Mouse (Mus musculus): Measurements from ENCODE around the gene Dhx32. TPM values are rescaled to one million over a fixed set of nuclear protein-coding genes. Genes with fewer than 3 reads are reported as not detected.

The Dhx32 gene
- 30.5 TPM for polyA plus RNA-seq (2015; fragmentation: Illumina TruSeq; extraction: RNeasy Lipid Tissue Mini Kit (QIAGEN cat#74804); ENCODE audit: low read depth, low replicate concordance)

DNA sequence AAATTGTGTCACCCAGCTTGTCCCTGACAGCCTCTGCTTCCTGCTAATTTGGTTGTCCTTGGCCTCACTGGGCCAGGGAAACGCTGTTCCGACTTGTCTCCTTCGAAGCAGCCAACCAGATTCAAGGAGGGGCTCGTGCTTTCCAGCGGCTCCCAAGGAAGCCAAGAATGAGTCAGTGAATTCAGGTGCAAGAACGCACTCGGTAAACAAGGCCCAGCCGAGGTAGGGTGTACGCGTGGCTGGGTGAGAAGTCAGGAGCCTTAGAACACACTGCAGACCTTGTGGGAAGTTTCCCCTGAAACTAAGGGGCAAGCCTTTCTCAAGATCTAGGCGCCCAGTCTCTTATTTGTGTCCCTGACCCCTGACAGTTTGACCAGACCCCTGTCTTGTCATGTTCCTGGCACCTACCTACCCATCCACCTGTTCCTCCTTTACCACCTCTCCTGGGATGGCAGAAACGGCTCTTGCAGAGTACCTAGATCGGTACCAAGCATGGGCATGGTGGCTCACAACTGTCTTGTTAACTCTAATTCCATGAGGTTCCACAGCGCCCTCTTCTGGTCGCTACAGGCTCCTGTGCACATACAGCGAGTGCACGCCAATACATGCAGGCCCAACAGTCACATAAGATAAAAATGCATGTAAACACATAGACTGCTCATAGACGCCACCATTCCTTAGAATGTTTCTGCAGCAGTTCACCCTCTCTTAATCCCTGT is at the start of gene Dhx32:
Gene Dhx32, minus strand, starts transcription at position 10 of the 719 bp plus-strand sequence.

GRCm38 (mm10) chr7:133776626-133776996 is 5.9 kb downstream of the Dhx32 start, which contains the start of gene Fank1:
Gene Fank1, plus strand, starts transcription at chr7:133776861.

DNA sequence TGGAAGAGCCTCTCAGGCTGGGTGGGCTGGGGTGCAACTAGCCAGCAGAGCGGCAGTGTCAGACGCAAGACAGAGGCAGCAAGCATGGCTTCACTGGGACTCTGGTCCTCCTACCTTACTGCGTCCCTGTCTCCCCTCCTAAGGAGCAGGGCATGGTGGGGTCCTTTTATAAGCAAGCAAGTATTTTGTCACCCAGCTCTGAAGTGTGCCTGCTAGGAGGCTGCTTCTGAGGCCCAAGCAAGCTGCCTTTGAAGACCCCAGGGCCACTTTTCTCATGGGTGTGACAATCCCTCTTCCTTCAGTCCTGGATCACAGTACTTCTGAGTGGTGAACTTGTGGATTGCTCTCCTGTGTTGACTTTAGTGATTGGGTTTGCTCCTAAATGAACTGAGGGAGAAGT is 102.6 kb downstream of the Dhx32 start, which contains the start of gene Mmp21:
Gene Mmp21, minus strand, starts transcription at position 101 of the 400 bp plus-strand sequence.

Other genes starting within 250 kb of the Dhx32 start
- not detected for gene Tex36, start 180.6 kb downstream of the Dhx32 start, polyA plus RNA-seq (2015; fragmentation: Illumina TruSeq; extraction: RNeasy Lipid Tissue Mini Kit (QIAGEN cat#74804); ENCODE audit: low read depth, low replicate concordance)
- gene Edrf1, start 145.2 kb downstream of the Dhx32 start, polyA plus RNA-seq (2015; fragmentation: Illumina TruSeq; extraction: RNeasy Lipid Tissue Mini Kit (QIAGEN cat#74804); ENCODE audit: low read depth, low replicate concordance) = 23.1 TPM
- not detected for gene Mmp21, start 102.7 kb downstream of the Dhx32 start, polyA plus RNA-seq (2015; fragmentation: Illumina TruSeq; extraction: RNeasy Lipid Tissue Mini Kit (QIAGEN cat#74804); ENCODE audit: low read depth, low replicate concordance)
- 89.8 TPM for gene Bccip, start 73.4 kb downstream of the Dhx32 start, polyA plus RNA-seq (2015; fragmentation: Illumina TruSeq; extraction: RNeasy Lipid Tissue Mini Kit (QIAGEN cat#74804); ENCODE audit: low read depth, low replicate concordance)
- 36.5 TPM for gene Uros, start 72.7 kb downstream of the Dhx32 start, polyA plus RNA-seq (2015; fragmentation: Illumina TruSeq; extraction: RNeasy Lipid Tissue Mini Kit (QIAGEN cat#74804); ENCODE audit: low read depth, low replicate concordance)
- 5.4 TPM for gene Fank1, start 5.9 kb downstream of the Dhx32 start, polyA plus RNA-seq (2015; fragmentation: Illumina TruSeq; extraction: RNeasy Lipid Tissue Mini Kit (QIAGEN cat#74804); ENCODE audit: low read depth, low replicate concordance)